In the genomic region with DNA sequence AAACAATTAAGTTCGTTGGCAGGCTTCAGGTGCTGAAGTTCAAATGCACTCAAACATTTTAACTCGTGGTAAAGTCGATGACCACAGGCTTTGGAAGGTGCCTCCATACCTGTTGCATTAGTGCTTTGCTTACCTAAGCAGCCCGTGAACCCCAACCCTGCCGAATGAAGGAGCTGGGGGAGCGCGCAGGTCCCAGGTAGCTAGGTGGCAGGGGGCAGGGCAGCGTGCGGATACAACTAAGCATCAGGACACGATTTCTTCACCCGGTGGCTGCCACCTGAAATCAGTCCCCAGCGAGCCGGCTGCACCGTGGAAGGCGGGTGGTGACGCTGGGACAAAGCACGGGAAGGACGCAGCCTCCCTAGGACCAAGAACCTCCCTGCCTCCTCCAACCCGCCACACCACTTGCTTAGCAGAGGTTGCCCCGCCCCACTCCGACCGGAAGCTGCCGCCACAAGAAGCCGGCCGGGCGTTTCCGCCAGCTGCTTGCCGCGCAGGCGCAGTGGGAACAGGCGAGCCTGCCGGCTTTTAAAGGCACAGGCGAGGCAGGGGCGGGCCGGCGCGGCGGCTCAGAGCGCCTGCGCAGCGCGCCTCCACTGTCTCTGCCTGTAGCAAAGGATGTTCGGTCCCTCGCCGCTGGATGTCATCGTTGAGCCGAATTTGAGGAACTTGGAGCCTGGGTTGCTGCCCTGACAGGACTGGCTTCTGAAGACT, we compare ENCODE assay signal across 7 mouse cellular contexts. TPM values are rescaled to one million over a fixed set of nuclear protein-coding genes. Genes with fewer than 3 reads are reported as not detected.
DNase-seq lines count a peak whose midpoint lies in the region; ATAC-seq and TF ChIP-seq lines count a peak whose summit lies in the region.

No protein-coding gene starts in this region.

- H3K9ac ChIP-seq in intestine, postnatal 0 days (ENCODE audit: low read depth, low read length): peak overlapping the region; percentile 53; the same call in 1 of the 2 replicates
- peak overlapping the region; percentile 71 for H3K9ac ChIP-seq in midbrain, embryonic 12.5 days (replicated peaks)

- H3K27ac ChIP-seq in embryonic facial prominence, embryonic 10.5 days (replicated peaks): peak overlapping the region; percentile 82
- H3K27ac ChIP-seq in intestine, postnatal 0 days (ENCODE audit: low read depth, low read length): peak overlapping the region; percentile 82
- 0 out of 2 replicates have a peak overlapping the region, but pooled peaks have one; percentile 46 for H3K27ac ChIP-seq in midbrain, embryonic 12.5 days (replicated peaks)
- peak overlapping the region; percentile 76 for H3K27ac ChIP-seq in small intestine, adult 2 months (ENCODE audit: insufficient read depth, low read depth, low read length)

- under 1% methylated on average over 47 of the region's 47 CpGs for WGBS in embryonic facial prominence, embryonic 10.5 days
- WGBS in intestine, postnatal 0 days: under 1% methylated on average over 47 of the region's 47 CpGs
- under 1% methylated on average over 46 of the region's 47 CpGs for WGBS in midbrain, embryonic 12.5 days
- under 1% methylated on average over 47 of the region's 47 CpGs for WGBS in small intestine, adult 2 months

- H3K9me3 ChIP-seq in embryonic facial prominence, embryonic 10.5 days: no peaks in the 10 kb centered on the region
- H3K9me3 ChIP-seq in intestine, postnatal 0 days (ENCODE audit: control insufficient read depth): no peaks in the 10 kb centered on the region
- H3K9me3 ChIP-seq in midbrain, embryonic 12.5 days: no peaks in the 10 kb centered on the region

- peak; percentile 93 for ATAC-seq in intestine, postnatal 0 days
- peak; percentile 95 for ATAC-seq in midbrain, embryonic 12.5 days (ENCODE audit: low FRiP score, low read depth)

- DNase-seq in adrenal gland, postnatal 10 days: peak; percentile 99
- DNase-seq in embryonic facial prominence, embryonic 10.5 days (ENCODE audit: low spot score): peak; percentile 100
- DNase-seq in gonadal fat pad, adult 2 months (ENCODE audit: low read depth): peak; percentile 77
- peak; percentile 99 for DNase-seq in left cerebral cortex, postnatal 4 days

- peaks cover 26% of the 10 kb centered on the region for H3K36me3 ChIP-seq in embryonic facial prominence, embryonic 10.5 days (replicated peaks)
- peaks cover 12% of the 10 kb centered on the region; the same call in 1 of the 2 replicates for H3K36me3 ChIP-seq in intestine, postnatal 0 days (ENCODE audit: control insufficient read depth, insufficient read depth)
- peaks cover 24% of the 10 kb centered on the region for H3K36me3 ChIP-seq in midbrain, embryonic 12.5 days
- peaks cover 21% of the 10 kb centered on the region for H3K36me3 ChIP-seq in small intestine, adult 2 months (ENCODE audit: control insufficient read depth, insufficient read depth, low read length)

- TF ChIP-seq POLR2A in small intestine, adult 2 months (IDR thresholded peaks at IDR 0.05; ENCODE audit: low read depth, low read length): peak; percentile 46

- intact Hi-C loops in left cerebral cortex, postnatal 4 days (cut with DNase I): loop anchor here (10.0 kb wide), 1 partner anchor 179 kb away; the partner anchor contains the start of gene Myo16

- H3K4me3 ChIP-seq in embryonic facial prominence, embryonic 10.5 days: peak overlapping the region; percentile 80
- H3K4me3 ChIP-seq in intestine, postnatal 0 days (ENCODE audit: low read depth, low read length): peak overlapping the region; percentile 79
- H3K4me3 ChIP-seq in midbrain, embryonic 12.5 days: peak overlapping the region; percentile 75
- peak overlapping the region; percentile 76 for H3K4me3 ChIP-seq in small intestine, adult 2 months (ENCODE audit: low read depth, low read length)

- H3K27me3 ChIP-seq in embryonic facial prominence, embryonic 10.5 days (replicated peaks; ENCODE audit: low read depth, poor library complexity, severe bottlenecking): no peaks in the 10 kb centered on the region
- H3K27me3 ChIP-seq in intestine, postnatal 0 days (replicated peaks; ENCODE audit: control insufficient read depth, insufficient read depth, low read length): no peaks in the 10 kb centered on the region
- no peaks in the 10 kb centered on the region for H3K27me3 ChIP-seq in midbrain, embryonic 12.5 days
- H3K27me3 ChIP-seq in small intestine, adult 2 months (ENCODE audit: control insufficient read depth, insufficient read depth, low read length): no peaks in the 10 kb centered on the region

- peaks cover 34% of the 10 kb centered on the region for H3K4me1 ChIP-seq in embryonic facial prominence, embryonic 10.5 days
- 0 out of 2 replicates have a peak, but pooled peaks cover 7% of the 10 kb centered on the region for H3K4me1 ChIP-seq in intestine, postnatal 0 days (replicated peaks; ENCODE audit: control insufficient read depth, insufficient read depth, low read length)
- peaks cover 34% of the 10 kb centered on the region for H3K4me1 ChIP-seq in midbrain, embryonic 12.5 days
- peaks cover 14% of the 10 kb centered on the region for H3K4me1 ChIP-seq in small intestine, adult 2 months (ENCODE audit: control insufficient read depth, insufficient read depth, insufficient read length, low read length)

- TF ChIP-seq CTCF in intestine, postnatal 0 days (IDR thresholded peaks at IDR 0.05; ENCODE audit: low read depth): peak; percentile 81
- peak; percentile 75; the same call in 1 of the 2 replicates for TF ChIP-seq CTCF in small intestine, adult 2 months (IDR thresholded peaks at IDR 0.05; ENCODE audit: extremely low read depth, insufficient read length, insufficient replicate concordance, low read depth, low read length)

- peak overlapping the region; percentile 86 for H3K4me2 ChIP-seq in intestine, postnatal 0 days (replicated peaks; ENCODE audit: low read depth)
- peak overlapping the region; percentile 71 for H3K4me2 ChIP-seq in midbrain, embryonic 12.5 days (replicated peaks)

RNA-seq across cellular contexts. Expression of gene Lig4, which starts 1.4 kb away (rescaled TPM):
- total RNA-seq in adrenal gland, postnatal 10 days (2021): 1 to 10 TPM; 4.9 to 5.0 TPM
- polyA plus RNA-seq in embryonic facial prominence, embryonic 10.5 days (2016; fragmentation: Nextera tagmentation; extraction: Ambion mirVana): 8.8 and 9.4 TPM in 2 replicates
- 2.5 and 2.6 TPM in 2 replicates for polyA plus RNA-seq in gonadal fat pad, adult 2 months (2012; rRNA removed)
- polyA plus RNA-seq in intestine, postnatal 0 days (2015; fragmentation: Nextera tagmentation; extraction: Ambion mirVana): 3.0 and 3.5 TPM in 2 replicates
- 10 to 100 TPM; 13.8 to 15.3 TPM for total RNA-seq in left cerebral cortex, postnatal 4 days (2021)
- polyA plus RNA-seq in midbrain, embryonic 12.5 days (2016; fragmentation: Nextera tagmentation; extraction: Ambion mirVana): 9.7 TPM in 2 replicates
- polyA plus RNA-seq in small intestine, adult 2 months (2012; rRNA removed): 0.79 and 1.1 TPM in 2 replicates

RNA-seq across cellular contexts. Expression of gene Abhd13, which starts 1.5 kb away (rescaled TPM):
- total RNA-seq in adrenal gland, postnatal 10 days (2021): 10 to 100 TPM; 17.9 to 18.1 TPM
- polyA plus RNA-seq in embryonic facial prominence, embryonic 10.5 days (2016; fragmentation: Nextera tagmentation; extraction: Ambion mirVana): 13.8 and 14.4 TPM in 2 replicates
- 8.9 and 9.9 TPM in 2 replicates for polyA plus RNA-seq in gonadal fat pad, adult 2 months (2012; rRNA removed)
- polyA plus RNA-seq in intestine, postnatal 0 days (2015; fragmentation: Nextera tagmentation; extraction: Ambion mirVana): 14.6 and 14.8 TPM in 2 replicates
- 10 to 100 TPM; 22.0 to 23.2 TPM for total RNA-seq in left cerebral cortex, postnatal 4 days (2021)
- polyA plus RNA-seq in midbrain, embryonic 12.5 days (2016; fragmentation: Nextera tagmentation; extraction: Ambion mirVana): 19.4 and 20.7 TPM in 2 replicates
- polyA plus RNA-seq in small intestine, adult 2 months (2012; rRNA removed): 2.1 and 2.9 TPM in 2 replicates

RNA-seq across cellular contexts. Expression of gene Tnfsf13b, which starts 30.2 kb away (rescaled TPM):
- 1 to 10 TPM; 2.3 to 4.5 TPM for total RNA-seq in adrenal gland, postnatal 10 days (2021)
- polyA plus RNA-seq in embryonic facial prominence, embryonic 10.5 days (2016; fragmentation: Nextera tagmentation; extraction: Ambion mirVana): 0.08 TPM in 1 of 2 replicates, not detected in the other
- 1.7 and 1.8 TPM in 2 replicates for polyA plus RNA-seq in gonadal fat pad, adult 2 months (2012; rRNA removed)
- polyA plus RNA-seq in intestine, postnatal 0 days (2015; fragmentation: Nextera tagmentation; extraction: Ambion mirVana): 2.0 and 2.7 TPM in 2 replicates
- total RNA-seq in left cerebral cortex, postnatal 4 days (2021): 1 to 10 TPM; 1.8 to 1.9 TPM
- polyA plus RNA-seq in midbrain, embryonic 12.5 days (2016; fragmentation: Nextera tagmentation; extraction: Ambion mirVana): 0.22 TPM in 1 of 2 replicates, not detected in the other
- 8.0 and 14.3 TPM in 2 replicates for polyA plus RNA-seq in small intestine, adult 2 months (2012; rRNA removed)

Comparison
In these comparisons a context has a peak if more than half of its experiments do, and no peak if none do; other contexts are left out.
1. Peak in every context shown above with its lines: DNase-seq, ATAC-seq, H3K4me3 ChIP-seq and H3K27ac ChIP-seq.